Mouse (Mus musculus) hindbrain, embryonic 15.5 days (tissue): ENCODE results near the gene Sgsm3. TPM values are rescaled to one million over a fixed set of nuclear protein-coding genes. Genes with fewer than 3 reads are reported as not detected.

Source experiments
- ATAC-seq: fragments of 200-750 bp; cut with Nextera tagmentation; 2 replicates; pipeline ENCODE4 v1.8.0; 2017; ENCODE audit warnings: low read depth, moderate number of reproducible peaks, moderate TSS enrichment; ENCODE audit not compliant: low FRiP score
- H3K27ac ChIP-seq: fragments of 300-500 bp; sonication (generic); replicated peaks from 2 replicates; pipeline ENCODE4 v1.5.1; 2015; ENCODE audit warnings: mild to moderate bottlenecking, inconsistent platforms
- H3K27me3 ChIP-seq: fragments of 300-500 bp; sonication (generic); 2 replicates; pipeline ENCODE4 v1.6.1; 2015; ENCODE audit warnings: control low read depth, inconsistent platforms
- H3K36me3 ChIP-seq: fragments of 300-500 bp; sonication (generic); 2 replicates; pipeline ENCODE4 v1.6.1; 2015; ENCODE audit warnings: control low read depth, inconsistent platforms
- H3K4me1 ChIP-seq: fragments of 300-500 bp; sonication (generic); replicated peaks from 2 replicates; pipeline ENCODE4 v1.6.1; 2015; ENCODE audit warnings: control low read depth, inconsistent platforms
- H3K4me2 ChIP-seq: fragments of 300-500 bp; sonication (generic); 2 replicates; pipeline ENCODE4 v1.6.1; 2015; ENCODE audit warnings: moderate library complexity, mild to moderate bottlenecking, inconsistent platforms
- H3K4me3 ChIP-seq: fragments of 300-500 bp; sonication (generic); 2 replicates; pipeline ENCODE4 v1.5.1; 2015; ENCODE audit warnings: mild to moderate bottlenecking, inconsistent platforms
- H3K9ac ChIP-seq: fragments of 300-500 bp; sonication (generic); 2 replicates; pipeline ENCODE4 v1.6.1; 2015; ENCODE audit warnings: inconsistent platforms
- H3K9me3 ChIP-seq: fragments of 300-500 bp; sonication (generic); 2 replicates; pipeline ENCODE4 v1.6.1; 2016; ENCODE audit warnings: control low read depth, inconsistent platforms
- WGBS: fragments of 180-500 bp; shearing (Covaris S2); methylation state at CpG from one replicate; pipeline ENCODE4 v1.1.7; 2015; 5-methylcytosine and 5-hydroxymethylcytosine counted together
- polyA plus RNA-seq: library from polyadenylated mRNA; unstranded; fragments of >200 nt; fragmentation: Nextera tagmentation; extraction: Ambion mirVana; gene quantifications from 2 replicates; pipeline ENCODE4 v1.2.1, GENCODE M21; 2015

Gene Sgsm3
- polyA plus RNA-seq, 1 experiment from 2014 or later: 73.9 TPM

GRCm38 (mm10) chr15:80948145-80949135 is 29.1 kb upstream of the Sgsm3 start, which contains the start of gene Adsl:
Gene Adsl (plus strand): TSS chr15:80948490.
- WGBS: under 1% methylated on average over 63 of the region's 63 CpGs
- Histone ChIP-seq H3K9me3 (no peaks in the 10 kb centered on the region), H3K4me2 (peak within 1 kb of the TSS; percentile 82), H3K36me3 (peaks cover 6% of the 10 kb centered on the region), H3K27me3 (no peaks in the 10 kb centered on the region), H3K4me3 (peak within 1 kb of the TSS; percentile 73), H3K4me1 (peaks cover 17% of the 10 kb centered on the region), H3K27ac (peak within 1 kb of the TSS; percentile 76), H3K9ac (peak within 1 kb of the TSS; percentile 64)
- peak; percentile 95 for ATAC-seq

GRCm38 (mm10) chr15:80949431-80949830 is 28.1 kb upstream of the Sgsm3 start:
- no peaks in the 10 kb centered on the region for H3K27me3 ChIP-seq
- no peak for ATAC-seq
- peak overlapping the region; percentile 73 for H3K4me3 ChIP-seq
- 66% methylated on average over 4 of the region's 4 CpGs for WGBS
- no peaks in the 10 kb centered on the region for H3K9me3 ChIP-seq
- no peak overlapping the region for H3K27ac ChIP-seq
- peaks cover 17% of the 10 kb centered on the region for H3K4me1 ChIP-seq
- peak overlapping the region; percentile 82 for H3K4me2 ChIP-seq
- H3K9ac ChIP-seq: peak overlapping the region; percentile 64; the same call in 1 of the 2 replicates
- peaks cover 14% of the 10 kb centered on the region for H3K36me3 ChIP-seq

GRCm38 (mm10) chr15:80950055-80950454 is 27.5 kb upstream of the Sgsm3 start:
- Histone ChIP-seq H3K4me3 (no peak overlapping the region), H3K4me1 (peaks cover 17% of the 10 kb centered on the region), H3K27me3 (no peaks in the 10 kb centered on the region), H3K4me2 (peak overlapping the region; percentile 82; the same call in 1 of the 2 replicates), H3K9ac (no peak overlapping the region), H3K9me3 (no peaks in the 10 kb centered on the region), H3K27ac (no peak overlapping the region), H3K36me3 (peaks cover 16% of the 10 kb centered on the region)
- no peak for ATAC-seq
- WGBS: 87% methylated on average over 7 of the region's 7 CpGs

GRCm38 (mm10) chr15:80953971-80954370 is 23.6 kb upstream of the Sgsm3 start:
- no peak for ATAC-seq
- no peaks in the 10 kb centered on the region for H3K27me3 ChIP-seq
- H3K4me1 ChIP-seq: peaks cover 15% of the 10 kb centered on the region
- 91% methylated on average over 9 of the region's 9 CpGs for WGBS
- peaks cover 38% of the 10 kb centered on the region for H3K36me3 ChIP-seq
- no peaks in the 10 kb centered on the region for H3K9me3 ChIP-seq
- H3K4me2 ChIP-seq: no peak overlapping the region
- no peak overlapping the region for H3K27ac ChIP-seq
- H3K9ac ChIP-seq: no peak overlapping the region
- H3K4me3 ChIP-seq: no peak overlapping the region

- H3K36me3 ChIP-seq: peaks cover 46% of the 10 kb centered on the region
- ATAC-seq: no peak
Measured at GRCm38 (mm10) chr15:80954861-80955260, 22.7 kb upstream of the Sgsm3 start.

GRCm38 (mm10) chr15:80955836-80956438 is 21.6 kb upstream of the Sgsm3 start:
- Histone ChIP-seq H3K36me3 (peaks cover 54% of the 10 kb centered on the region), H3K27me3 (no peaks in the 10 kb centered on the region), H3K9me3 (no peaks in the 10 kb centered on the region), H3K4me1 (no peaks in the 10 kb centered on the region), H3K9ac (no peak overlapping the region), H3K27ac (no peak overlapping the region), H3K4me3 (no peak overlapping the region), H3K4me2 (no peak overlapping the region)
- WGBS: 97% methylated on average over 12 of the region's 12 CpGs
- ATAC-seq: no peak

More at GRCm38 (mm10) chr15:80954861-80955260, 22.7 kb upstream of the Sgsm3 start:
- Histone ChIP-seq H3K27me3 (no peaks in the 10 kb centered on the region), H3K9ac (no peak overlapping the region), H3K4me2 (no peak overlapping the region), H3K4me1 (peaks cover 7% of the 10 kb centered on the region), H3K27ac (no peak overlapping the region), H3K4me3 (no peak overlapping the region), H3K9me3 (no peaks in the 10 kb centered on the region)
- WGBS: 78% methylated on average over 3 of the region's 3 CpGs

- no peak overlapping the region for H3K4me2 ChIP-seq
- H3K27me3 ChIP-seq: no peaks in the 10 kb centered on the region
- no peaks in the 10 kb centered on the region for H3K4me1 ChIP-seq
- H3K9me3 ChIP-seq: no peaks in the 10 kb centered on the region
- no peak overlapping the region for H3K9ac ChIP-seq
- no peak overlapping the region for H3K27ac ChIP-seq
- WGBS: 95% methylated on average over 1 of the region's 1 CpGs
- ATAC-seq: no peak
- H3K4me3 ChIP-seq: no peak overlapping the region
- H3K36me3 ChIP-seq: peaks cover 51% of the 10 kb centered on the region
Measured at GRCm38 (mm10) chr15:80969371-80969770, 8.2 kb upstream of the Sgsm3 start.

GRCm38 (mm10) chr15:80974311-80974710 is 3.3 kb upstream of the Sgsm3 start:
- 61% methylated on average over 5 of the region's 5 CpGs for WGBS
- no peaks in the 10 kb centered on the region for H3K9me3 ChIP-seq

GRCm38 (mm10) chr15:80975666-80976065 is 1.9 kb upstream of the Sgsm3 start:
- WGBS: 94% methylated on average over 3 of the region's 3 CpGs
- Histone ChIP-seq H3K4me2 (no peak overlapping the region), H3K4me3 (no peak overlapping the region), H3K9me3 (no peaks in the 10 kb centered on the region), H3K4me1 (peaks cover 20% of the 10 kb centered on the region), H3K36me3 (no peaks in the 10 kb centered on the region), H3K9ac (no peak overlapping the region), H3K27me3 (no peaks in the 10 kb centered on the region), H3K27ac (no peak overlapping the region)
- ATAC-seq: no peak

More at GRCm38 (mm10) chr15:80974311-80974710, 3.3 kb upstream of the Sgsm3 start:
- Histone ChIP-seq H3K27ac (no peak overlapping the region), H3K27me3 (no peaks in the 10 kb centered on the region), H3K4me1 (peaks cover 14% of the 10 kb centered on the region), H3K36me3 (peaks cover 10% of the 10 kb centered on the region), H3K4me2 (no peak overlapping the region), H3K9ac (no peak overlapping the region), H3K4me3 (no peak overlapping the region)
- ATAC-seq: no peak

- WGBS: 77% methylated on average over 4 of the region's 4 CpGs
- H3K4me3 ChIP-seq: no peak overlapping the region
- no peak for ATAC-seq
- H3K4me2 ChIP-seq: no peak overlapping the region; the same call in 1 of the 2 replicates
- H3K27ac ChIP-seq: no peak overlapping the region
- no peak overlapping the region for H3K9ac ChIP-seq
- no peaks in the 10 kb centered on the region for H3K9me3 ChIP-seq
- H3K4me1 ChIP-seq: peaks cover 20% of the 10 kb centered on the region
- H3K27me3 ChIP-seq: no peaks in the 10 kb centered on the region
- no peaks in the 10 kb centered on the region for H3K36me3 ChIP-seq
Measured at GRCm38 (mm10) chr15:80979611-80980010, 2.0 kb downstream of the Sgsm3 start.

- 89% methylated on average over 4 of the region's 4 CpGs for WGBS
- Histone ChIP-seq H3K4me2 (no peak overlapping the region), H3K36me3 (no peaks in the 10 kb centered on the region), H3K27me3 (no peaks in the 10 kb centered on the region), H3K4me1 (peaks cover 20% of the 10 kb centered on the region), H3K9me3 (no peaks in the 10 kb centered on the region), H3K4me3 (no peak overlapping the region), H3K27ac (no peak overlapping the region), H3K9ac (no peak overlapping the region)
- ATAC-seq: no peak
Measured at GRCm38 (mm10) chr15:80981176-80981575, 3.6 kb downstream of the Sgsm3 start.

GRCm38 (mm10) chr15:80983264-80983663 is 5.7 kb downstream of the Sgsm3 start:
- peaks cover 16% of the 10 kb centered on the region for H3K4me1 ChIP-seq
- H3K4me3 ChIP-seq: no peak overlapping the region
- H3K36me3 ChIP-seq: no peaks in the 10 kb centered on the region
- no peaks in the 10 kb centered on the region for H3K27me3 ChIP-seq
- H3K9ac ChIP-seq: no peak overlapping the region
- H3K9me3 ChIP-seq: no peaks in the 10 kb centered on the region
- ATAC-seq: no peak
- H3K27ac ChIP-seq: no peak overlapping the region
- H3K4me2 ChIP-seq: no peak overlapping the region
- 85% methylated on average over 2 of the region's 2 CpGs for WGBS
